Mouse (Mus musculus): ENCODE results near the gene Ccdc180. TPM values are rescaled to one million over a fixed set of nuclear protein-coding genes. Genes with fewer than 3 reads are reported as not detected.

Ccdc180 gene
- total RNA-seq, 2 experiments from 2014 or later = 0.07 TPM; not detected in 1

DNA sequence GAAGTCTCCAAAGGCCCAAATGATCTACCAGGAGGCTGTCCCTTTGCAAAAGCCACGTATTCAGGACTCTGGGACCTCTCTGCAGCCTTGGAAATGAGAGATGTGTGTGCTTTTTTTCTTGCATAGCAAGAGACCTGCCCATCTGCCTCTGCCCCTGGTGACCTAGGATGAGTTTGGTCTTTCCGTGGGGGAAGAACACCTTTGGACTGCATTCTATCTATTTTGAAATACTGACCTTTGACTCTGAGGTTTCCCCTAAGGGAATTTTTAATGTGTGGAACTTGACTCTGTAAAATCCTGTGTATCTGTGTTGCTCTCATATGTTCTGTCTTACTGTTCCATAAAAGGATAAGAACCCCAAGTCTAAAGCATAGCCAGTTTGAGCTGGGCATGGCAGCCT is 78.9 kb downstream of the Ccdc180 start:
- DNase-seq (ENCODE audit: low spot score in 2 of 2) = no peak

DNA sequence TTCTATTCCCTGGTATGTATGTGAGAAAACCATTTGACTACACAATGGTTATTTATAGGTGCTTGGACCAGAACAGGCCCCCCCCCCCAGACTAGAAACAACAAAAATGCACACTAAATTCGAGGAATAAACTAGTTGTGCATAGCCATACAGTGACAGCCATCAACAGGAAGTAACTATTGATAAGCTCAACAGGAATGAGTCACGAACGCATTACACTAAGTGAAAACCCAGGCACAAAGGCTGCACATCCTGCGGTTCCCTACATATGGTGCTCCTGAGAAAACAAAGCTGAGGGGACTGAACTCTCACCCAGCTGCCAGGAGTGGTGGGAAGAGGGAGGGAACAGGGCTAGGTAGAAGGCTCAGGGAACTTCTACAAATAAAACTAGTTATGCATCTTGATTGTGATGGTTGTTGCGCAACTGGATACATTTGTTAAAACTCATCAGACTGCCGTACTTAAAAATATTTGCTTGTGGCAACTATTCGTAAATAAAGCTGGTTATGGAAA is 80.0 kb downstream of the Ccdc180 start:
- no peak for DNase-seq (ENCODE audit: low spot score in 2 of 2)

DNA sequence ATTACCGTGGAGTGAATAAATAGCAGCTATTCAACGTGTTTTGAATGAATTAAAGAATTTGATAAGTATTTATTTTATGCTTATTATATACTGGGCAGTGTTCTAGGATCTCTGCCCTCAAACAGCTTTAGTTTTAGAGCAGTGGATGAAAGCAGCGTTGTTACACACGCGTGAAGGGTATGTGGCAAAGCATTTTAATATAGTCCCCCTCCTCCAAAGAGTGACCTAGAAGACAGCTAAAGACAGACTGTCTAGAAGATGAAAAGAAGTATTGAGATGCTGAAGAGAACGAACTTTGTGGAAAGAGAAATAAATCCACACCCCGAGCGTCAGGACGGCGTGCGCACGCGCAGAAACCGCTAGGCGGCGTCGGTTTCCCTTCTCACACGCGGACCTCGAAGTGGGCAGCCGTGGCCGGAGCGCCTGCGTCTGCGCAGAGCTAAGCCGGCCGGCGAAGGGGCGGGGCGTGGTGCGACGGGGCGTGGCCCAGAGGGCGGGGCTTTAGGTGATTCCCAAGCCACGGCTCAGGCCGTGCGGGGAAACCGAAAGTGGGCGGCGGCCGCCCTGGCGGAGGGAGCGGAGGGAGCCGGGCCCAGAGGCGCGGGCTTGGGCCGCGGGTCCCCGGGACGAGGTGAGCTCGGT is 81.8 kb downstream of the Ccdc180 start:
- DNase-seq (ENCODE audit: low spot score in 2 of 2) = peak; percentile 99

DNA sequence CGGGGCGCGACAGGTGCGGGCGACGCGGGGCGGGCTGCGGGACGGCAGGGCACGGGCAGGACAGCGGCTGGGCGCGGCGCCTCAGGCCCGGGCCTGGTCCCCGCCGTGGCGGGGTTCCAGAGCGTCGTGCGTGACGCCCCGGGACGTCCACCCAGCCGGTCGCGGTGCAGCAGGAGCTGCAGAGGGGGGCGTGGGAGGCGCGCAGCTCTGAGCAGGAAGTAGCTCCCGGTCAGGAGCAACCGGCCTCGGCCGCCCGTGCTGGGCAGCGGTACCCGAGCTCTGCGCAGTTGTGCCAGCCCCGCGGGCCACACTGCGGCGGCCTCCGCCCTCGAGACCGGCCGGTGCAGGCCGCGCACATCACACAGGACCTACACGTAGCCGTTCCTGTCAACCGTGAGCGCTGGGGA is 82.3 kb downstream of the Ccdc180 start:
- peak; percentile 65 to 71 for DNase-seq (ENCODE audit: low spot score in 2 of 2)

DNA sequence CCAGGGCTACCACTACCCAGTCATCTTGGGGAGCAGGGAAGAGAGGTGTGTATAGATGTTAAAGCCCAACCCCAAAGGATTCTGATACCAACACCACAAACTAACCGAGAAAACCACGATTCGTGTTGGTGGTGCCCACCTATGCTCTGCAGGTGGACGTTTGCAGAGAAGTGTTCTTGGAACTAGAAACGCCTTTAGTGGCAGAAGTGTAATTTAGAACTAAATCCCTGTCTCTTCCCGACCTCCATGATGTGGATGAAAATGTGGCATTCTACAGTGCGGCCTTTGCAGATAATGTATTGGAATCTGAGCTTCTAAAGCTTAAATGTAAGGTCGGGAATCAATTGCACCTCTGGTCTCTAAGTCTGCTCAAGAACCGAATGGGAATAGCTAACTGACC is 82.8 kb downstream of the Ccdc180 start:
- no peak for DNase-seq (ENCODE audit: low spot score in 2 of 2)

DNA sequence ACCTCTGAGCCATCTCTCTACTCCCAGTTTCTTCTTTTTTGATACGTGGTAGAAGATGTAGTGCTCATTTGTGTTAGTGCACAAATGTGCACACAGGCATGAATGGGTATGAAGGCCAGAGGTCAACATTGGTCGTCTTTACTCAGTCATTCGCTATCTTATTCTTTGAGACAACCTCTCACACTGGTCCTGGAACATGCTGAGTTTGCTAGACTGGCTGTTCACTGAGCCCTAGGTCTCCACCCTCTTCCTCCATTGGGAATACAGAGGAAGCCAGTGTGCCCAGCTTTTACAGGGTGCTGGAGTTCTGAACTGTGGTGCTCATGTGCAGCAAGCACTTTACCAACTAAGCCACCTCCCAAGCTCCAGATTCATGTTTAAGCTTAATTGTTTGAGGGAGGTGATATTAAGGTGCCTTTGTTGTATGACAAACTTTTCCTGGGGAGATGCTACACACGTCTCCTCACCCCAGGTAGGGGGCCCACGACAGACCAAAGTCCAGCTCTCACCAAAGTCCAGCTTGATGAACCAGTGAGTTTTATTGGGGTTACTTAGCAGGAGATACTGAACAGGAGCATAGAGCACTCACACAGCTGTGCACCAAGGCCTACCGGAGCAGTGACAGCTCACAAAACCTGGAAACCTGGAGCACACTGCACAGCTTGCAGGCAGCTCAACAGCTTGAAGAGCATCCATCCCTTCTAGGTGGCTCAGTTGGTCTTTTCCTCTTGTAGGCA is 87.0 kb downstream of the Ccdc180 start:
- DNase-seq (ENCODE audit: low spot score in 2 of 2) = no peak

DNA sequence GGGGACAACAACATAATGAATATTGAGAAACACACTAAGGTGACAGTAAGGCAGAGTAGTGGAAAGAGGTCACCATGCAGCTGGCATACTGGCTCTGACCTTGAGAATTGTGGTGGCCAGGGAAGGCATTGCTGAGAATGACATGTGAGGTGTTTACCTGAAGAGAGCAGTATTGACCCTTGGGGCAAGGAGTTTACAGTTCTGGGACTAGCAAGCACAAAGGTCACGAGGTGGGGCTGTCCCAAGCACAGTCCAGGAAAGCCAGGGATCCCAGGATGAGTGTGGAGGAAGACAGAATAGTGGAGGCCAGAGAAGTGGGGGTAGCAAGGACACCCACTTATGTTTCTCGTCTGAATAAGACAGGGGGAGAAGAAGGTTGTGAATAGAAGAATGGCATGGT is 89.8 kb downstream of the Ccdc180 start:
- DNase-seq (ENCODE audit: low spot score in 2 of 2) = no peak

DNA sequence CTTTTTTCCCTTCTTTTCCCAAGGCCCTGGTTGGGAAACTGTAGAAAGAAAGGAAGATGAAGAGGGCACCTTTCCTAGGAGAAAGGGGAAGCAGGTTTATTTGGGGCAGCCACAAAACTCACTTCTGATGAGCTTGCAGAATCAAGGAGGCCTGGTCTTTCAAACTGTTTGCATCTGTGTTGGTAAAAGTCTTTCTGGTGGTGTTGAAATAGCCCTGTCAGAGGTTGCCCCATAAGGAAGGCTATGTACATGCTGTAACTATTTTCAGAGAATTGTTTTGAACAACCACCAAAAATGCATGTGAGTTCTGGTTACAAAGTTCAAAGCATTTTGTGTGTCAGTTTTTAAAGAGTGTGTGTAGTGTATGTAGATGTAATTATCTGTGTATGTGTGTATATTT is 91.0 kb downstream of the Ccdc180 start:
- no peak for DNase-seq (ENCODE audit: low spot score in 2 of 2)

DNA sequence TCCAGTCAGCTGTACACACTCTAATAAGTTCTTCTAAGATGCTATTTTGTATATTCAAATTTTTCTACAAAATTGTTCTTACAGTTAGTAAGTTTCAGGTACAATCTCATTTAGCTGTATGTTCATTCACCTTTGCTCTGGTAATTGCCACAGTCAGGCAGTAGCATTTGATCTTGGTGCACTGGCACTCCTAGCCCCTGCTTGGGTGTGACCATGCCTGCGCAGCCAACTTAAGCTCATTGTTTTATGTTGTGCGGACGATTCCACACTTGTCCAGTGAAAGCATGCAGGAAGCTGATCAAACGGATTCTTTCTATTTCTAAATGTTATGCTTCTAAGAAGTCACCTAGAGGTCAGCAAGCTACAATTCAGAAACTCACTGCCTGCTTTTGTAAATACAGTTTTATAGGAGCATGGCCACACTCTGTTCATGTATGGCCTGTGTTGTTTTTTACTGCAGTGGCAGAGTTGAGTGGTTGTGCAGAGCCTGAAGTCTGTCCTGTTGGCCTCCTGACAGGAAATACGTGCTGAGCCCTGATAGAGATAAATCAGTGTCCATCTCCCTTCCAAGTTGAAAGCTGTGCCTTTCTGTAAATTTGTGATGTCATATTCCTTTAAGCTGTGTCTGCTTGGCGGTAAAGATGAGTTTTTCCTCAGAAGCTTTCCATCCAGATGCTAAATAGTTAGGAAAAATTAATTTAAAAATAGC is 100.5 kb downstream of the Ccdc180 start:
- DNase-seq (ENCODE audit: low spot score in 2 of 2) = no peak

DNA sequence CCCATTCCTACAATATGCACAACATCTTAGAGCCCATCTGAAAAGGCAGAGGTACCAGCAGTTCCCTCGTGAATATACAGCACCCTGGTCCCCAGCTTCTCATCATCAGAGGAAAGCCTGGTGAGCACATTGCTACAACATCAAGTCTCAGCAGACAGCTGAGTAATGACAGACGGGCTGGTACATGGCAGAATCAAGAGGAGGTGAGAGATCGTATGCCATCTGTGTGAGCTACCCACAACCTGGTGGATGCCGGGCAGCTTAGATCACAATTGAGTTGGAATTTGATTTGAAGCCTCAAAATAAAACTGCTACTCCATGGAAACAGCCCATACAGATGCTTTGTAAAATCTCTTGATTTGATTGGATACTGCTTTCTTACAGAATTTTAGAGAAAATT is 108.4 kb downstream of the Ccdc180 start:
- no peak for DNase-seq (ENCODE audit: low spot score in 2 of 2)

Other genes starting within 250 kb of the Ccdc180 start
- 1 to 10 TPM; 4.6 to 4.7 TPM for gene Aldh1b1, start 91.3 kb upstream of the Ccdc180 start, total RNA-seq (2021)
- under 1 TPM in 1 of 2 experiments, not detected in 1; 0.51 TPM for gene Igfbpl1, start 63.4 kb upstream of the Ccdc180 start, total RNA-seq (2021)
- gene Stra6l, start 41.6 kb upstream of the Ccdc180 start, total RNA-seq (2021) = under 1 TPM in 1 of 2 experiments, not detected in 1; 0.07 TPM
- 10 to 100 TPM; 33.6 to 34.1 TPM for gene Tdrd7, start 75.0 kb downstream of the Ccdc180 start, total RNA-seq (2021)
- gene Tmod1, start 148.6 kb downstream of the Ccdc180 start, total RNA-seq (2021) = 10 to 100 TPM; 45.8 to 48.9 TPM
- 10 to 100 TPM; 43.2 to 50.0 TPM for gene Ncbp1, start 248.3 kb downstream of the Ccdc180 start, total RNA-seq (2021)
- gene Tstd2, start 248.4 kb downstream of the Ccdc180 start, total RNA-seq (2021) = 10 to 100 TPM; 14.5 to 18.5 TPM